Mouse (Mus musculus): ENCODE results near the gene Pi4k2b. TPM values are rescaled to one million over a fixed set of nuclear protein-coding genes. Genes with fewer than 3 reads are reported as not detected.
"Not testable (repeated sequence)": the region's sequence is repeated elsewhere in the genome, so short reads cannot be mapped to it uniquely, and the experiment has no call there.

The Pi4k2b gene
- polyA plus RNA-seq, 1 experiment from 2014 or later, result 18.4 TPM

DNA sequence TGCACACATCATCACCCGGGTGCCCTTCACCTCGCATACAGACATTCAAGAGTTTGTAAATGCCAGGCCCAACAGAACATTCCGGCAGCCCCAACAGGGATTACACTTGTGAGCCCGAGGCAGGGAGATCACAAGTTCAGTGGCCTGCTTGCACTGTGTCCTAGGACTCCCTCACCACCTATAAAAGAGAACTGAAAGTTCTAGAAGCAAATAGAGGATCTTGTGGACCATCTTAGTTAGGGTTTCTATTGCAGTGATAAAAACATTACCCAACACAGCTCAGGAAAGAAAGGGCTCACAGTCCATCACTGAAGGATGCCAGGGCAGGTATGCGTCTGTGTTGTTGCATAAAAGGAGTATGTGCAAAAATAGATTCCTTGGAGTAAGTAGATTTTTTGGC lies 32.9 kb downstream of the Pi4k2b start:
- H3K36me3 ChIP-seq (replicated peaks; ENCODE audit: insufficient read depth, low read length), result peaks cover 2% of the 10 kb centered on the region; the same call in 1 of the 2 replicates
- H3K4me2 ChIP-seq (ENCODE audit: low read depth, low read length), result no peak overlapping the region
- no peak overlapping the region for H3K9ac ChIP-seq (replicated peaks)
- H3K4me3 ChIP-seq (ENCODE audit: low read depth, low read length), result no peak overlapping the region
- no peaks in the 10 kb centered on the region; the same call in 1 of the 2 replicates for H3K4me1 ChIP-seq (ENCODE audit: insufficient read depth)
- no peak for DNase-seq
- no peak overlapping the region for H3K27ac ChIP-seq (ENCODE audit: low read depth)
- 83% methylated on average over 5 of the region's 5 CpGs for WGBS (ENCODE audit: insufficient replicate concordance)
- no peaks in the 10 kb centered on the region for H3K27me3 ChIP-seq (ENCODE audit: insufficient read depth, low read length)
- H3K9me3 ChIP-seq (ENCODE audit: low read length), result no peaks in the 10 kb centered on the region
- TF ChIP-seq CTCF (IDR thresholded peaks at IDR 0.05; ENCODE audit: low read depth) (no peak), EP300 (IDR thresholded peaks at IDR 0.05; ENCODE audit: low read depth) (no peak)
- no peak for ATAC-seq

- peak within 1 kb of the TSS; percentile 15; the same call in 1 of the 2 replicates for H3K4me2 ChIP-seq (ENCODE audit: low read depth, low read length)
- H3K9me3 ChIP-seq (ENCODE audit: low read length), result no peaks in the 10 kb centered on the region
- no peaks in the 10 kb centered on the region for H3K27me3 ChIP-seq (ENCODE audit: insufficient read depth, low read length)
- no peaks in the 10 kb centered on the region; the same call in 1 of the 2 replicates for H3K4me1 ChIP-seq (ENCODE audit: insufficient read depth)
- WGBS (ENCODE audit: insufficient replicate concordance), result 81% methylated on average over 8 of the region's 8 CpGs
- no peak within 1 kb of the TSS for H3K4me3 ChIP-seq (ENCODE audit: low read depth, low read length)
- no peak within 1 kb of the TSS for H3K9ac ChIP-seq (replicated peaks)
- TF ChIP-seq CTCF (IDR thresholded peaks at IDR 0.05; ENCODE audit: low read depth) (no peak), EP300 (IDR thresholded peaks at IDR 0.05; ENCODE audit: low read depth) (no peak)
- DNase-seq, result no peak
- no peak within 1 kb of the TSS for H3K27ac ChIP-seq (ENCODE audit: low read depth)
- no peak for ATAC-seq
- H3K36me3 ChIP-seq (replicated peaks; ENCODE audit: insufficient read depth, low read length), result 0 out of 2 replicates have a peak, but pooled peaks cover 2% of the 10 kb centered on the region
Measured at GRCm38 (mm10) chr5:52775237-52775636, 33.9 kb downstream of the Pi4k2b start, which contains the start of gene Zcchc4. Gene Zcchc4, plus strand, starts transcription at chr5:52775409.

DNA sequence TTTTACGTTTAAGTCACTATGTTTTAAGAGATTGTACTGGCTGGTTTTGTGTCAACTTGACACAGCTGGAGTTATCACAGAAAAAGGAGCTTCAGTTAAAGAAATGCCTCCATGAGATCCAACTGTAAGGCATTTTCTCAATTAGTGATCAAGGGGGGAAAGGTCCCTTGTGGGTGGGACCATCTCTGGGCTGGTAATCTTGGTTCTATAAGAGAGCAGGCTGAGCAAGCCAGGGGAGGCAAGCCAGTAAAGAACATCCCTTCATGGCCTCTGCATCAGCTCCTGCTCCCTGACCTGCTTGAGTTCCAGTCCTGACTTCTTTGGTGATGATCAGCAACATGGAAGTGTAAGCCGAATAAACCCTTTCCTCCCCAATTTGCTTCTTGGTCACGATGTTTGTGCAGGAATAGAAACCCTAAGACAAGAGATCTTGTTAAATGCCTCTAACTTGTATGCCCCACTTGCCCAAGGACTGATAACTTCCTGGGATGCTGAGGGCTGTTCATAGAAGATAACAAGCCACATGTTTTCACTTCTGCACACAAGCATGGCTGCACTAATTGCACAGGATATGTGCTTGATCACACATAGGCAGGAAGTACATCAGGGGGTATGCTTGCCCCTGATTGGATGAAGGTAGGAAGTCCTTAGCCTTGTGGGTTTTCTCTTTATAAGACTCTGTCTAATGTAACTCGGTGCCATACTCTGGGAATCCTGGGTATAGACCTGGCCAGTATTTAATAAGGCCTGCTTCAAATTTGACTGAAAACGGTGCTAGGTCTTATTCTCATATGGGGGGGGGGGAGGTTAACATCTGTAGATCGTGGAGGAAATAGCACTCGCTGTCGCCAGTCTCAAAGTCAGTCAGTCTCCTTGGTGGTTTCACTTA lies 35.3 kb downstream of the Pi4k2b start:
- peak; percentile 87 for TF ChIP-seq EP300 (IDR thresholded peaks at IDR 0.05; ENCODE audit: low read depth)
- H3K4me2 ChIP-seq (ENCODE audit: low read depth, low read length), result peak overlapping the region; percentile 15; the same call in 1 of the 2 replicates
- H3K4me3 ChIP-seq (ENCODE audit: low read depth, low read length); DNase-seq; H3K27ac ChIP-seq (ENCODE audit: low read depth); H3K9ac ChIP-seq (replicated peaks); H3K4me1 ChIP-seq (ENCODE audit: insufficient read depth); H3K9me3 ChIP-seq (ENCODE audit: low read length); H3K27me3 ChIP-seq (ENCODE audit: insufficient read depth, low read length); H3K36me3 ChIP-seq (replicated peaks; ENCODE audit: insufficient read depth, low read length): not testable (repeated sequence)
- WGBS (ENCODE audit: insufficient replicate concordance), result 73% methylated on average over 8 of the region's 8 CpGs
- peak; percentile 96 for ATAC-seq

DNA sequence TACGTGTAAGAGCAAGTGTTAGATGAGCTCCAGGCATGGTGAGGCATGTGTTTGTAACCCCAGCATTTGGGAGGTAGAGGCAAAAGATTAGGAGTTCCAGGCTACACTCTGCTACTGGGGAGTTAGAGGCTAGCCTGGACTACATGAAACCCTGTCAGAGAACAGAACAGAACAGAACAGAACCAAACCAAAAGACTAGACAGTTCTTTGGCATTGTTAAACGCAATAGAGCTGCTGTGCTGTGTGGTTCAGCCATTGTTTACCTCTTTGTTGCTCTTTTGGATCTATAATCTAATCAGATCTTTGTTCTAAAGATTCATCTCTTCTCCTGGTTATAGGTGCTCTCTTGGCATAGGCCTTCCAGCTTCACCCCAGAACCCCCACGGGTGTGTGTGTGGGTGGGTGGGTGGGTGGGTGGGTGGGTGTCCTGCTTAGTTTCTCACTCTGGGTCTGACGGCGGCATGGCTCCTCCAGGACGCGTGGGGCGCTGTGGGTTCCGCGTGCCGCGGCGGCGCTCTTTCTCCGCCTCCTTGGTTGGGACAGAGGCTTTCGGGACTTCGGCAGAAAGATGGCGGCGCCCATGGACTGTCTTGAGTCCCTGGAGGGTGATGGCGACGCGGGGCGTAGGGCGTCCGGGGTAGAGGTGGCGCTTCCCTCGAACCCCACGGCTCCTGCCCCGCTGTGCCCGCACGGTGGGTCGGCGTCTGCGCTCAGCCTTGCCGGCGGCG lies 41.3 kb downstream of the Pi4k2b start:
- H3K4me1 ChIP-seq (ENCODE audit: insufficient read depth), result peaks cover 3% of the 10 kb centered on the region
- no peaks in the 10 kb centered on the region for H3K9me3 ChIP-seq (ENCODE audit: low read length)
- no peaks in the 10 kb centered on the region for H3K27me3 ChIP-seq (ENCODE audit: insufficient read depth, low read length)
- H3K36me3 ChIP-seq (replicated peaks; ENCODE audit: insufficient read depth, low read length), result 0 out of 2 replicates have a peak, but pooled peaks cover 2% of the 10 kb centered on the region
- no peak for TF ChIP-seq EP300 (IDR thresholded peaks at IDR 0.05; ENCODE audit: low read depth)
- peak; percentile 81 for TF ChIP-seq CTCF (IDR thresholded peaks at IDR 0.05; ENCODE audit: low read depth)
- 5% methylated on average over 37 of the region's 37 CpGs for WGBS (ENCODE audit: insufficient replicate concordance)
- H3K27ac ChIP-seq (ENCODE audit: low read depth), result peak overlapping the region; percentile 66
- H3K4me2 ChIP-seq (ENCODE audit: low read depth, low read length), result peak overlapping the region; percentile 72
- ATAC-seq (peak; percentile 99), DNase-seq (peak; percentile 90)
- H3K9ac ChIP-seq (replicated peaks), result peak overlapping the region; percentile 69
- peak overlapping the region; percentile 77 for H3K4me3 ChIP-seq (ENCODE audit: low read depth, low read length)

- WGBS (ENCODE audit: insufficient replicate concordance), result under 1% methylated on average over 9 of the region's 9 CpGs
- Histone ChIP-seq H3K4me1 (ENCODE audit: insufficient read depth) (peaks cover 3% of the 10 kb centered on the region), H3K9me3 (ENCODE audit: low read length) (no peaks in the 10 kb centered on the region), H3K4me3 (ENCODE audit: low read depth, low read length) (peak overlapping the region; percentile 77), H3K4me2 (ENCODE audit: low read depth, low read length) (peak overlapping the region; percentile 72), H3K27ac (ENCODE audit: low read depth) (peak overlapping the region; percentile 66), H3K9ac (replicated peaks) (peak overlapping the region; percentile 69), H3K27me3 (ENCODE audit: insufficient read depth, low read length) (no peaks in the 10 kb centered on the region), H3K36me3 (replicated peaks; ENCODE audit: insufficient read depth, low read length) (0 out of 2 replicates have a peak, but pooled peaks cover 2% of the 10 kb centered on the region)
- DNase-seq (no peak), ATAC-seq (peak; percentile 58; the same call in 1 of the 2 replicates)
- no peak for TF ChIP-seq EP300 (IDR thresholded peaks at IDR 0.05; ENCODE audit: low read depth)
- TF ChIP-seq CTCF (IDR thresholded peaks at IDR 0.05; ENCODE audit: low read depth), result no peak
Measured at GRCm38 (mm10) chr5:52783251-52783620, 41.9 kb downstream of the Pi4k2b start.

DNA sequence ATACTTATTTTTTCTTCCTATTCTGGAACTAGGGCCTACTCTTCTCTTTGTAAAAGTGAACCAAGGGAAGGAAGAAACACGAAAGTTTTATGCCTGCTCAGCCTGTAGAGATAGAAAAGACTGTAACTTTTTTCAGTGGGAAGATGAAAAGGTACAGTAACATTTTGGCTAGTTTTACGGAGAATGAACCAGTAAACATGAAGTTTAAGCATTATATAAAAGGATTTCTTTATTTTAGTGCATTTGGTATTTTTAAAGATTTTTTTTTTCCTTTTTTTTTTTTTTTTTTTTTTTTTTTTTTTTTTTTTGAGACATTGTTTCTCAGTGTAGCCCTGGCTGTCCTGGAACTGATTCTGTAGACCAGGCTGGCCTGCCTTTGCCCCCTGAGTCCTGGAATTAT lies 42.6 kb downstream of the Pi4k2b start:
- 75% methylated on average over 2 of the region's 2 CpGs for WGBS (ENCODE audit: insufficient replicate concordance)
- DNase-seq, result no peak
- no peak for ATAC-seq
- no peak for TF ChIP-seq EP300 (IDR thresholded peaks at IDR 0.05; ENCODE audit: low read depth)
- TF ChIP-seq CTCF (IDR thresholded peaks at IDR 0.05; ENCODE audit: low read depth), result no peak
- Histone ChIP-seq H3K4me3 (ENCODE audit: low read depth, low read length) (peak overlapping the region; percentile 77; the same call in 1 of the 2 replicates), H3K4me2 (ENCODE audit: low read depth, low read length) (peak overlapping the region; percentile 72), H3K27ac (ENCODE audit: low read depth) (no peak overlapping the region), H3K9ac (replicated peaks) (no peak overlapping the region), H3K4me1 (ENCODE audit: insufficient read depth) (peaks cover 3% of the 10 kb centered on the region), H3K9me3 (ENCODE audit: low read length) (no peaks in the 10 kb centered on the region), H3K27me3 (ENCODE audit: insufficient read depth, low read length) (no peaks in the 10 kb centered on the region), H3K36me3 (replicated peaks; ENCODE audit: insufficient read depth, low read length) (0 out of 2 replicates have a peak, but pooled peaks cover 2% of the 10 kb centered on the region)

Data from liver, postnatal 0 days (tissue).